Mouse (Mus musculus): ENCODE measurements at regions not wholly inside any gene's neighbourhood (a gene's known extent, or its start where the extent isn't known, plus 50 kb on each side); places are given as distances from the start of the nearest gene placed in this dataset.

DNA sequence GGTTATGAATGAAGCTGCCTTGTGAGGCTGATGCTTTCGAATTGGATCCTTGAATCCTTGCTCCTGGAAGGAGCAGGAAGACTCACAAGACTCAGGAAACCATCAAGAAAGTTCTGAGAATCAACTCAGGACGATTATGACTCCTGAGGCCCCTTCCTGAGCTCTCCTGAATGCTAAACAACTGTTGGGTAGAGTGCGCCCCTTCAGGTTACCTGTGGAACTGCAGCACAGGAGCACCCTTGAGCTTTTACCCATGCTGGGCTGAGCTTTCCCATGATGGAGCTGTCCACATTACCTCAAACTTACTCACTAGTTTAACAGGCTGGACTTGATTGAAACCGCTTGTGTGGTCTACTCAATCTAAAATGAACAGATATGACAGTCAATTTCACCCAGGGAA, 553.3 kb downstream of the Jrkl start:
- no peak overlapping the region for H3K4me2 ChIP-seq (ENCODE audit: low read depth)
- H3K9ac ChIP-seq (ENCODE audit: low read length): no peak overlapping the region
- H3K4me3 ChIP-seq (ENCODE audit: low read depth, low read length): no peak overlapping the region
- no peak for ATAC-seq (ENCODE audit: insufficient read depth, low FRiP score, low TSS enrichment)
- H3K9me3 ChIP-seq (ENCODE audit: control insufficient read depth, low read length): no peaks in the 10 kb centered on the region
- WGBS: 61% methylated on average over 4 of the region's 4 CpGs
- no peak for DNase-seq (ENCODE audit: low spot score)
- H3K4me1 ChIP-seq (ENCODE audit: control insufficient read depth, insufficient read depth, low read length): no peaks in the 10 kb centered on the region
- H3K27ac ChIP-seq (ENCODE audit: low read depth, low read length): no peak overlapping the region
- no peaks in the 10 kb centered on the region for H3K27me3 ChIP-seq (ENCODE audit: control insufficient read depth, insufficient read depth, low read length)
- no peaks in the 10 kb centered on the region for H3K36me3 ChIP-seq (ENCODE audit: control insufficient read depth, insufficient read depth, low read length)

DNA sequence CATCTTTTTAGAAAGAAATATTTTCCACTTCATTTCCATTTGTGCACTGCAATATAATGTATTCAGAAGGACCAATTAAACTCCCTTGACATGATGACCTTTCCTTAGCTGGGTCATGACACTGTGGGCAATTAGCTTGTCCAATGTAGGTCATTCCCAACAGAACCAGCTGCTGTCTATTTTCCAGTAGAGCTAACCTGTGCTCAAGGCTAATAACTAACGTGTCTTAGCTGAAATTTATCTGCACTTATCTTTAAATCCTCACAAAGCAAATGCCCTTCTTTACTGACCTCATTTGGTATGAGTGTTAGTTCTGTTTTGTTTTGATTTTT, 554.7 kb downstream of the Jrkl start:
- no peak for DNase-seq (ENCODE audit: low spot score)
- WGBS: 43% methylated on average over 1 of the region's 1 CpGs
- H3K9ac ChIP-seq (ENCODE audit: low read length): no peak overlapping the region
- H3K4me3 ChIP-seq (ENCODE audit: low read depth, low read length): no peak overlapping the region
- H3K4me1 ChIP-seq (ENCODE audit: control insufficient read depth, insufficient read depth, low read length): no peaks in the 10 kb centered on the region
- no peak overlapping the region for H3K4me2 ChIP-seq (ENCODE audit: low read depth)
- peak; percentile 45 for ATAC-seq (ENCODE audit: insufficient read depth, low FRiP score, low TSS enrichment)
- no peak overlapping the region for H3K27ac ChIP-seq (ENCODE audit: low read depth, low read length)
- H3K9me3 ChIP-seq (ENCODE audit: control insufficient read depth, low read length): no peaks in the 10 kb centered on the region
- no peaks in the 10 kb centered on the region for H3K27me3 ChIP-seq (ENCODE audit: control insufficient read depth, insufficient read depth, low read length)
- H3K36me3 ChIP-seq (ENCODE audit: control insufficient read depth, insufficient read depth, low read length): no peaks in the 10 kb centered on the region

DNA sequence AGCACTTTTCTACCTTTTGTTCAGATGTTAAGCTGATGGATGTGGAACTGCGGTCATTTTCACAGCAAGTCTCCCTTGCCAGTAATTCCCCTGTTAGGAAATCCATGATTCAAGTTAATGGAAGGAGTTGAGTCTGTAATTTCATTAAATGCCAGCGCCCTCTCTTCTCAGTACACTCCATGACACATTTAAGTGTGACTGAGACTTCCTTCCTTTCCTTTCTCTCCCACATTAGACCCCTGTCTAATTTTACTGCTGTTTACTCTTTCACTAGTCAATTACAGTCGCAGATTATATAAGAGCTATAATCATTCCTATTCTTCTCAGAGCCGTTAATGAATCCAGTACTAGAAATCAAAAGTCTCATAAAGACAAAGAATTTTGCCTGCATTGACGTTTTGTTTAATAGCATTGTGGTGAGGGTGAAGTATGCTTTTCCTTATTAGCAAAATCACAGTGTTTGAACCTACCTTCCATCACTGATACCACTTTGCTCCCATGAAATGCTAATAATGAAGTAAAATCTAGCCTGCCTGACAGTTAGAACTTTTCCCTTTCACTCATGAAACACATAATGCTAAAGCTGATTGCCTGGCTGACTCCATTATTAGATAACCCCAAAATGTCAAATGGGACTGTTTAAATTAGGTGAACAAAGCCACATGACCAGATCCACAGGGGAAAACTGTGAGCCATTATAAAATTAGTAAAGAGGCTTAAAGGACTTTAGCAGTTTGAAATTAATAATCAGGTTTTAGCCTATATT, 555.3 kb downstream of the Jrkl start:
- no peak for DNase-seq (ENCODE audit: low spot score)
- WGBS: 37% methylated on average over 5 of the region's 5 CpGs

More for the DNA sequence above, 555.3 kb downstream of the Jrkl start:
- Histone ChIP-seq H3K9ac (ENCODE audit: low read length) (no peak overlapping the region), H3K9me3 (ENCODE audit: control insufficient read depth, low read length) (no peaks in the 10 kb centered on the region), H3K27me3 (ENCODE audit: control insufficient read depth, insufficient read depth, low read length) (no peaks in the 10 kb centered on the region), H3K36me3 (ENCODE audit: control insufficient read depth, insufficient read depth, low read length) (no peaks in the 10 kb centered on the region), H3K27ac (ENCODE audit: low read depth, low read length) (no peak overlapping the region), H3K4me3 (ENCODE audit: low read depth, low read length) (no peak overlapping the region), H3K4me2 (ENCODE audit: low read depth) (no peak overlapping the region), H3K4me1 (ENCODE audit: control insufficient read depth, insufficient read depth, low read length) (no peaks in the 10 kb centered on the region)
- ATAC-seq (ENCODE audit: insufficient read depth, low FRiP score, low TSS enrichment): peak; percentile 36; the same call in 1 of the 2 replicates
